Mouse (Mus musculus) bone marrow macrophage, adult 2 months (primary cell): ENCODE measurements around the gene Slc26a10. TPM values are rescaled to one million over a fixed set of nuclear protein-coding genes. Genes with fewer than 3 reads are reported as not detected.

Experiments used
- H3K27ac ChIP-seq: 2 replicates; pipeline ENCODE4 v1.5.1; 2012; ENCODE audit warnings: low read depth, low read length; ENCODE audit not compliant: insufficient read depth
- H3K4me1 ChIP-seq: 2 replicates; pipeline ENCODE4 v1.6.1; 2012; ENCODE audit warnings: low read length; ENCODE audit not compliant: control insufficient read depth, insufficient read depth
- H3K4me3 ChIP-seq: 2 replicates; pipeline ENCODE4 v1.5.1; 2012; ENCODE audit warnings: mild to moderate bottlenecking, low read length, moderate library complexity; ENCODE audit not compliant: insufficient read depth
- CTCF ChIP-seq: IDR thresholded peaks from 2 replicates; pipeline ENCODE4 v1.5.1; 2012; ENCODE audit warnings: low read depth, mild to moderate bottlenecking, low read length, moderate library complexity
- POLR2A ChIP-seq: IDR thresholded peaks from 2 replicates; pipeline ENCODE4 v1.6.1; 2012; ENCODE audit warnings: mild to moderate bottlenecking, low read depth, low read length, borderline replicate concordance
- polyA plus RNA-seq: library from polyadenylated mRNA; stranded (reverse); fragments of >200 nt; gene quantifications from 2 replicates; pipeline ENCODE4 v1.2.4, GENCODE M21; 2012; ENCODE audit not compliant: missing spikeins, insufficient read depth, insufficient read length

Gene Slc26a10
- polyA plus RNA-seq, 1 experiment = not detected

- Histone ChIP-seq H3K4me1 (peaks cover 8% of the 10 kb centered on the region; the same call in 1 of the 2 replicates), H3K4me3 (no peak overlapping the region), H3K27ac (no peak overlapping the region)
- TF ChIP-seq POLR2A (no peak), CTCF (no peak)
Observed at GRCm38 (mm10) chr10:127174170-127174569, 6.3 kb downstream of the Slc26a10 start.

- TF ChIP-seq POLR2A = no peak
- no peak for TF ChIP-seq CTCF
- no peak overlapping the region for H3K27ac ChIP-seq
- peaks cover 5% of the 10 kb centered on the region; the same call in 1 of the 2 replicates for H3K4me1 ChIP-seq
- H3K4me3 ChIP-seq = no peak overlapping the region
Observed at GRCm38 (mm10) chr10:127173148-127174065, 7.0 kb downstream of the Slc26a10 start.

- H3K27ac ChIP-seq = no peak overlapping the region
- H3K4me1 ChIP-seq = peaks cover 7% of the 10 kb centered on the region
- H3K4me3 ChIP-seq = no peak overlapping the region
- no peak for TF ChIP-seq CTCF
Observed at GRCm38 (mm10) chr10:127171631-127172200, 8.7 kb downstream of the Slc26a10 start.

- H3K27ac ChIP-seq = no peak overlapping the region
- peaks cover 7% of the 10 kb centered on the region for H3K4me1 ChIP-seq
- TF ChIP-seq CTCF (peak; percentile 85), POLR2A (no peak)
- H3K4me3 ChIP-seq = no peak overlapping the region
Observed at GRCm38 (mm10) chr10:127170837-127171272, 9.6 kb downstream of the Slc26a10 start.

- H3K4me3 ChIP-seq = no peak overlapping the region
- no peak overlapping the region for H3K27ac ChIP-seq
- H3K4me1 ChIP-seq = peaks cover 7% of the 10 kb centered on the region
- TF ChIP-seq POLR2A = no peak
Observed at GRCm38 (mm10) chr10:127170002-127170401, 10.4 kb downstream of the Slc26a10 start.

GRCm38 (mm10) chr10:127167614-127168192 is 12.7 kb downstream of the Slc26a10 start:
- Histone ChIP-seq H3K27ac (no peak overlapping the region), H3K4me3 (peak overlapping the region; percentile 94), H3K4me1 (peaks cover 15% of the 10 kb centered on the region)
- TF ChIP-seq POLR2A (no peak), CTCF (no peak)

GRCm38 (mm10) chr10:127166771-127167613 is 13.5 kb downstream of the Slc26a10 start:
- peak overlapping the region; percentile 94 for H3K4me3 ChIP-seq
- TF ChIP-seq POLR2A (no peak), CTCF (no peak)
- peak overlapping the region; percentile 91 for H3K27ac ChIP-seq
- peaks cover 18% of the 10 kb centered on the region for H3K4me1 ChIP-seq

- Histone ChIP-seq H3K4me1 (peaks cover 18% of the 10 kb centered on the region), H3K27ac (peak overlapping the region; percentile 91), H3K4me3 (peak overlapping the region; percentile 94)
- no peak for TF ChIP-seq POLR2A
- TF ChIP-seq CTCF = no peak
Observed at GRCm38 (mm10) chr10:127166404-127166715, 14.1 kb downstream of the Slc26a10 start.

GRCm38 (mm10) chr10:127165654-127166403 is 14.6 kb downstream of the Slc26a10 start:
- no peak for TF ChIP-seq CTCF
- TF ChIP-seq POLR2A = no peak
- Histone ChIP-seq H3K4me3 (peak overlapping the region; percentile 94), H3K27ac (peak overlapping the region; percentile 91), H3K4me1 (peaks cover 20% of the 10 kb centered on the region)
